In the genomic region with DNA sequence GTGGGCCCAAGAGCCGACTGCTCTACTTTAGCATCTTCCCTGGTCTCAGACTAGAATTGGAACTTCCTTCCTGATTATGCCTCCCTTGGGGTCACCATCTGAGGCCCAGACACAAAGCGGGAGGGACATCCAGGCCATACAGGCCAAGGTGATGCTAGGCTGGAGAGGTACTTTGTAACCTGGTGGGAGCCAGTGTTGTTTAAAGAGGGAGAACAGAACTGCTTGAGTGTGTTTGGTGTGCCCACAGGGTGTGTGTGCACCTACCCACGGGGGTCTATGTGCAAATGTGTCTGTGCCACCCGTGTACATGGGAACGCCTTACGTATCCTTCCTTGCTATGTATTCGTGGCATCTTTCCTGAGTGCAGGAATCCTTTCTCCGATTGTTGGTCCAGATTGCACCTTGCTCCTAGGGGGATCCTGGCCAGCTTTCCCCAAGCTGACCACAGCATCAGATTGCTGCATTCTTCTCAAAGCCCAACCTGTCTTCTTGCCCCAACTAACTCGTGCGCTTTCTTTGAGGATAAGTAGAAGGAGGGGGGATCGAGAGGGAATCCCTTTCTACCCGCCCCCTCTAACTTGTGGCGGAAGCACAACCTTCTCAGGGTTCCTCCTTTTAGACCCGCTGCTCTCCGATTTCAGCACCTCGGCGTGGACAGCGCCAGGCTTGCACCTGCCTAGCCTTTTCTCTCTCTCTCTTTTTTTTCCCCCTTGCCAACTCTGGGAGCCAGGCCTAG, we compare ENCODE assay signal across 9 mouse cellular contexts.
DNase-seq lines count a peak whose midpoint lies in the region; ATAC-seq and TF ChIP-seq lines count a peak whose summit lies in the region.
"Had no signal": no experiment of that assay in that cellular context is flagged by ENCODE, and none has a peak within 500 bp of the region (broad histone marks: within the 10 kb centered on the region; RNA-seq: fewer than 3 reads in every experiment).

No protein-coding gene starts in this region.

- H3K4me1 ChIP-seq in thymus, adult 2 months (replicated peaks; ENCODE audit: control insufficient read depth, insufficient read depth, low read length): no peaks in the 10 kb centered on the region
- H3K4me1 ChIP-seq in stomach, embryonic 14.5 days (ENCODE audit: control insufficient read depth, insufficient read depth, low read length): peaks cover 6% of the 10 kb centered on the region; the same call in 1 of the 2 replicates

- WGBS in thymus, adult 2 months: 17% methylated on average over 18 of the region's 18 CpGs
- 13% methylated on average over 18 of the region's 18 CpGs for WGBS in stomach, embryonic 14.5 days

- no peak overlapping the region for H3K9ac ChIP-seq in stomach, embryonic 14.5 days (replicated peaks; ENCODE audit: low read depth, low read length)

- H3K27ac ChIP-seq in thymus, adult 2 months (ENCODE audit: control insufficient read depth, insufficient read depth, low read length): no peak overlapping the region
- H3K27ac ChIP-seq in stomach, embryonic 14.5 days (ENCODE audit: low read length): no peak overlapping the region

- H3K4me3 ChIP-seq in thymus, adult 2 months (ENCODE audit: control insufficient read depth, insufficient read depth, low read length): no peak overlapping the region
- H3K4me3 ChIP-seq in stomach, embryonic 14.5 days (ENCODE audit: low read depth, low read length): no peak overlapping the region
- H3K4me3 ChIP-seq: erythroblast, embryonic 14.5 days had no signal

- peak; percentile 29 for DNase-seq in thymus, adult 2 months
- no peak for DNase-seq in thymus, adult 18-20 months
- peak; percentile 46 to 48 for DNase-seq in cerebellum, postnatal 10 days
- peak; percentile 45 to 73 for DNase-seq in gastrocnemius, postnatal 4 days (ENCODE audit: low spot score in 2 of 2)
- DNase-seq in kidney, adult 18-20 months: peak; percentile 78
- DNase-seq in lung, postnatal 14 days: peak; percentile 68

- no peak for TF ChIP-seq CTCF in thymus, adult 2 months (IDR thresholded peaks at IDR 0.05; ENCODE audit: borderline replicate concordance, control insufficient read depth, extremely low read depth, insufficient read depth, low read length, poor library complexity)

- peaks cover 10% of the 10 kb centered on the region; the same call in 1 of the 2 replicates for H3K27me3 ChIP-seq in thymus, adult 2 months (ENCODE audit: control insufficient read depth, insufficient read depth, low read length)
- H3K27me3 ChIP-seq in stomach, embryonic 14.5 days (ENCODE audit: control insufficient read depth, insufficient read depth, low read length): peaks cover 10% of the 10 kb centered on the region

- peak overlapping the region; percentile 93; the same call in 1 of the 2 replicates for H3K4me2 ChIP-seq in stomach, embryonic 14.5 days (replicated peaks; ENCODE audit: low read depth, low read length)

- H3K36me3 ChIP-seq in thymus, adult 2 months (ENCODE audit: control insufficient read depth, insufficient read depth, low read length): no peaks in the 10 kb centered on the region
- H3K36me3 ChIP-seq in stomach, embryonic 14.5 days (ENCODE audit: control insufficient read depth, insufficient read depth, low read length): no peaks in the 10 kb centered on the region

- no peak for TF ChIP-seq POLR2A in thymus, adult 2 months (IDR thresholded peaks at IDR 0.05; ENCODE audit: control insufficient read depth, extremely low read depth, insufficient read depth, low read length, poor library complexity)

- ATAC-seq in stomach, embryonic 14.5 days (ENCODE audit: insufficient number of reproducible peaks, insufficient read depth, low FRiP score, low read depth): no peak
- no peak for ATAC-seq in monocyte, adult 5-6 weeks (replicated peaks; ENCODE audit: insufficient number of reproducible peaks, low FRiP score, low TSS enrichment, poor library complexity, severe bottlenecking)

- H3K9me3 ChIP-seq in stomach, embryonic 14.5 days (ENCODE audit: control insufficient read depth, low read depth, low read length): no peaks in the 10 kb centered on the region

Comparison
In these comparisons a context has a peak if more than half of its experiments do, and no peak if none do; other contexts are left out.
1. DNase-seq: peak in thymus, adult 2 months (single experiment), cerebellum, postnatal 10 days (2 of 2), gastrocnemius, postnatal 4 days (2 of 2), kidney, adult 18-20 months (single experiment) and lung, postnatal 14 days (single experiment); none in thymus, adult 18-20 months (0 of 2).